Mouse (Mus musculus): Measurements from ENCODE around the gene Bhlhe23.
A peak's percentile ranks its signal among the peaks of the same experiment; 100 is the strongest.

The Bhlhe23 gene

DNA sequence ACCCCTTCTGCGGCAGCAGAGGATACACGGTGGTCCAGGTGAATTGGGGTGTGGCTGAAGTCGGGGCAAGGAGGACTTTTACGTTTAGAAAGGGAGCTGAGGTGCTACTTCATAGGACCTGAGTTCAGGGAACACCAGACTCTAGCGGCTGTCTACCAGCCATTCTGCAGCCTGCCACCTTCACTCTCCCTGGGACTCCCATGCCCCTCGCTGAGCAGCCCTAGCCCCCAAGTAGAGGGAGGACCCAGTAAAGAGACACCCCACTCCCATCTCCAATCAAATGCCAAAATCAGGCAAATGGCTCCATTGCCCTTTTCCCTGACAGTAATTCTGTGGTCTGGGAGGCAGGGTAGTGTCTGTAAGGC, 51.3 kb downstream of the Bhlhe23 start:
- DNase-seq (ENCODE audit: low spot score) = no peak

DNA sequence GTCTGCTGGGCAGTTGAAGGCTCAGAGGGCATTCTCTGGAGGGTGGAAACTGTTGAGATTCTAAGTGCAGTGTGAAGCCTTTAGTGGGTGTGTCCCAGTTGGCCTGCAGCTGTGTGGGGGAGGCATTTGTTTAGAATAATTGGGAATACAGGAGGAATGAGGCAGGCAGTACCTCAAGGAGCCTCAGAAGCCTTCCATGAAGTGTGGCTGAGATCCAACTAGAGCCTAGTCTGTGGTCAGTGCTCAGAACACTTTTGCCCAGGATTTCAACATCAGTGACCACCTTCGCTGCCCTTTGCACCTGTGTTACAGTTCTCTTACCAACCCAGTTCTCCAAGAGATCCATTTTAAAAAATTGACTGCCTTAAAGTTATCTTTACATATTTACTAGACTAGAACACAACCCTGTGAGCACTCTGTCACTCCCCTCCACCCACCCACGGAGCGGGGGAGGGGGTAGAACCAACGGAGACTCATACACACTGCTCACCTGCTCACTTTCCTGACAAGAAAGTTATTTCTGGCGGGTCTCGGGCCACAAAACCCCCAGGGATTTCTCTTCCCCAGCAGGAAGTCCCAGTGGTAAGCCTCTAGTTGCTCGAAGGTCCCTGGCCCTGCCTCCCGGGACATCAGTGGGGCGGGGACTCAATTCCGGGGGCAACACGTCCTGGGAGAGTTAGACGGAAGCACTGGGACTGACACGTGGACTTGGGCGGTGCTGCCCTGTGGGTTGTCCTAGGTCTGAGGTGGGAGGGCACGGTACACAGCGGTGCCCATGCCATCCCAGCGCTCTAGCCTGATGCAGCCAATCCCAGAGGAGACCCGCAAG, 51.9 kb downstream of the Bhlhe23 start, which contains the start of gene Slc17a9:
TSS of gene Slc17a9 (plus strand) at position 679 of the 829 bp plus-strand sequence.
- DNase-seq (ENCODE audit: low spot score) = peak; percentile 72
